Mouse (Mus musculus) forebrain, embryonic 16.5 days (tissue): ENCODE measurements around the gene Herc1. TPM values are rescaled to one million over a fixed set of nuclear protein-coding genes. Genes with fewer than 3 reads are reported as not detected.

ENCODE experiments used
- ATAC-seq: fragments of 200-750 bp; cut with Nextera tagmentation; 2 replicates; pipeline ENCODE4 v1.8.0; 2017; ENCODE audit warnings: mild to moderate bottlenecking, moderate library complexity
- H3K27ac ChIP-seq: fragments of 300-500 bp; sonication (generic); 2 replicates; pipeline ENCODE4 v1.5.1; 2014; ENCODE audit warnings: low read length, control low read depth
- H3K27me3 ChIP-seq: fragments of 300-500 bp; sonication (generic); replicated peaks from 2 replicates; pipeline ENCODE4 v1.6.1; 2014; ENCODE audit warnings: low read length; ENCODE audit not compliant: control insufficient read depth, insufficient read depth
- H3K36me3 ChIP-seq: fragments of 300-500 bp; sonication (generic); 2 replicates; pipeline ENCODE4 v1.6.1; 2014; ENCODE audit not compliant: control insufficient read depth, insufficient read depth
- H3K4me1 ChIP-seq: fragments of 300-500 bp; sonication (generic); replicated peaks from 2 replicates; pipeline ENCODE4 v1.6.1; 2014; ENCODE audit warnings: low read length; ENCODE audit not compliant: control insufficient read depth, insufficient read depth
- H3K4me2 ChIP-seq: fragments of 300-500 bp; sonication (generic); 2 replicates; pipeline ENCODE4 v1.6.1; 2014; ENCODE audit warnings: mild to moderate bottlenecking, low read length, control low read depth
- H3K4me3 ChIP-seq: fragments of 300-500 bp; sonication (generic); replicated peaks from 2 replicates; pipeline ENCODE4 v1.5.1; 2014; ENCODE audit warnings: mild to moderate bottlenecking, low read length, control low read depth
- H3K9ac ChIP-seq: fragments of 300-500 bp; sonication (generic); replicated peaks from 2 replicates; pipeline ENCODE4 v1.6.1; 2014; ENCODE audit warnings: low read depth, low read length, control low read depth
- H3K9me3 ChIP-seq: fragments of 300-500 bp; sonication (generic); 2 replicates; pipeline ENCODE4 v1.6.1; 2016; ENCODE audit warnings: low read length; ENCODE audit not compliant: control insufficient read depth
- WGBS: fragments of 180-500 bp; shearing (Covaris S2); extraction: QIAGEN DNeasy Blood & Tissue Kit; methylation state at CpG from one replicate; pipeline ENCODE4 v1.1.7; 2014; 5-methylcytosine and 5-hydroxymethylcytosine counted together
- polyA plus RNA-seq: library from polyadenylated mRNA; unstranded; fragments of >200 nt; fragmentation: Nextera tagmentation; extraction: Ambion mirVana; gene quantifications from 2 replicates; pipeline ENCODE4 v1.2.1, GENCODE M21; 2015

Gene Herc1
- polyA plus RNA-seq, 1 experiment from 2014 or later = 59.9 TPM

DNA sequence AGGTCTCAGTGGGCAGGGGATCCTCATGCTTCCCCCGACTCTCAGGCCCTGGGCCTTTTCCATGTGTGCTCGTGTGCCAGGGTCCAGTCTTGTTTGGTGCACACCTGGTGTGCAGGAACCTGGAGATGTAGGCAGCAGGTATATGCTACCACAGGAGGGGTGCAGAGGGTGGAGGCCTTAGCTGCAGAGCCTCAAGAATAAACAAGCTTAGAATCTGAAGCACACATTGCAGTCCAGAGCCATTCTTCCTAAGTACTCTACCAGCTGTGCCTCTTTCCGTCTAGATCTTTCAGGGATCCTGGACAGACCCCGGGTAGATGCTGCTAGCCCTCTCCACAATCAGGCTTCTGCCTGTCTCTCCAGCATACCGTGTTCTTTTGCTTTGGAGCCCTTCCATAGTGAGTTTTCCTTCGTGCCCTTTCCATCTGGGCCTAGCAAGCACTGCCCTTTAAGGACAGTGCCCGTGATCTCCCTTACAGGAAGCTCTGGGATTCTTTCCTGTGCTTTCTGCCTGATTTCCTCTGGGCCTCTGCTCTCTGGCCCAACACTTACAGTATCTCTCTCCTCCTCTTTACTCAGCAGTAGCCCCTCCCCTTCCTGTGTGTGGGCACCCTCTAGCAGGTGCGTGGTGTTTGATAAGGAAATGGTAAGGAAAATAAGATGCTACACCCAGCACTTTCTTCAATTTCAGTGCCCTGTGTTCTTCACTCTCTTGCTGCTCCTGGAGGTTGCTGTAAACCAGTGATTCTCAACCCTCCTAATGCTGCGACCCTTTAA is 155.1 kb downstream of the Herc1 start:
- 31% methylated on average over 9 of the region's 9 CpGs for WGBS
- Histone ChIP-seq H3K36me3 (peaks cover 37% of the 10 kb centered on the region), H3K27ac (peak overlapping the region; percentile 78), H3K27me3 (no peaks in the 10 kb centered on the region), H3K9me3 (no peaks in the 10 kb centered on the region), H3K4me3 (no peak overlapping the region), H3K9ac (no peak overlapping the region; the same call in 1 of the 2 replicates), H3K4me1 (peaks cover 20% of the 10 kb centered on the region), H3K4me2 (no peak overlapping the region)
- no peak for ATAC-seq

DNA sequence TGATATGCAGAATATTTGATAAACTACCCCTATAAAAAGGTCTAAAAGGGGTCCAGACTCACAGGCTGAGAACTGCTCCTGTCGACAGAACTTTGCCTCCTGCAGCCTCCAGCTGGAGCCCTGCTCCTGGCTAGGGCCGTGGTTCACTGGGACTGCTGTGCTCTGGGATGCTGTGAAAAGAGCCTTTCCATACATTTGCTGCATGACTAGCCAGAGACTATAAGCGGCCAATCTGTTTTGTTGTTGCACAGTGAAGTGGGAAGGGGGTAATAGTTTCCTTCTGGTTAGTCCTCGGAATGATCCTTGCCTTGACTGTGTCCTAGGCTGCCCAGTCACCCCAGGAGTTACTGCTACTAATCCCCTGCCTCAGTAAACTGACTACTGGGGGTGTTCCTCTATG is 155.8 kb downstream of the Herc1 start:
- Histone ChIP-seq H3K27ac (peak overlapping the region; percentile 78), H3K9ac (no peak overlapping the region), H3K4me1 (peaks cover 27% of the 10 kb centered on the region), H3K4me3 (no peak overlapping the region), H3K27me3 (no peaks in the 10 kb centered on the region), H3K9me3 (no peaks in the 10 kb centered on the region), H3K36me3 (peaks cover 35% of the 10 kb centered on the region), H3K4me2 (no peak overlapping the region)
- peak; percentile 81 for ATAC-seq
- WGBS = 4% methylated on average over 4 of the region's 4 CpGs

DNA sequence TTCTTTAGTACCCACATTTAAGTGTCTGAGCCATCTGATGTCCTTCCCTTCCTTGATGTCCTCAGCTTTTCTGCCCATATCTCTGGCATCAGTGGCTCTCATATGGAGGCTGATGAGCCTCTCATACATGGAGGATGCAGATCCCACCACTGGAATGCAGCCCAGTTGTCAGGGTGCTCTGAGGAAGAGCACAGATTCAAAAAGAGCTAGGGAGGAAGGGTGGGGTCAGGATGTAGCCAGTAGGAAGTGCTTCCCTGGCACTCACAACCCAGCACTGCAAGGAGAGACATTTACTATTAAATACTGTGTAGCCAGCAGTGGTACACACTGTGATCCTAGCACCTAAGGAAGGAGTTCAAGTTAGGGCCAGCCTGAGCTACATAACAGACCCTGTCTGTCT is 156.2 kb downstream of the Herc1 start:
- Histone ChIP-seq H3K4me3 (no peak overlapping the region), H3K9ac (no peak overlapping the region), H3K27ac (peak overlapping the region; percentile 78), H3K36me3 (peaks cover 31% of the 10 kb centered on the region), H3K4me1 (peaks cover 28% of the 10 kb centered on the region), H3K27me3 (no peaks in the 10 kb centered on the region), H3K9me3 (no peaks in the 10 kb centered on the region), H3K4me2 (no peak overlapping the region)
- ATAC-seq = no peak

DNA sequence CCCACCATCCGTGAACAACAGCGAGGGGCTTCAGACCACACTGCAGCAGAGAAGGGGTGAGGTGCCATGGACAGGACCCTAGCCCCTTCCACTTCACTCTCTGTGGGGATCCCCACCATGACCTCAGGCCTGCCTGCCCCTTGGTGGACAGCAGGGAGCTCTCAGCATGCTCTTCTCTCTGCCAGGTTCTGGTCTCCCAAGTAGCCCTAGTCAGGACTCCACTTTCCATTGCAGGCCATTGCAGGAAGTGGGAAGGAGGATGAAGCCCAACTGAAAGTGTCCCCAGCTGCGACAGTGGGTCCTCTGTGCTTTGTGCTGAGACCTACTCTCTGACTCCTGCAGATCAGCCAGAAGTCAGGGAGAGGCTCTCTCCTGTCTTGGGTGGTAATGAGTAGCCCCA is 157.4 kb downstream of the Herc1 start:
- H3K4me1 ChIP-seq = peaks cover 30% of the 10 kb centered on the region
- no peaks in the 10 kb centered on the region for H3K9me3 ChIP-seq
- H3K4me2 ChIP-seq = no peak overlapping the region
- peaks cover 22% of the 10 kb centered on the region for H3K36me3 ChIP-seq
- H3K9ac ChIP-seq = no peak overlapping the region
- H3K27me3 ChIP-seq = no peaks in the 10 kb centered on the region
- no peak overlapping the region for H3K4me3 ChIP-seq
- 86% methylated on average over 3 of the region's 3 CpGs for WGBS
- H3K27ac ChIP-seq = no peak overlapping the region
- no peak for ATAC-seq

DNA sequence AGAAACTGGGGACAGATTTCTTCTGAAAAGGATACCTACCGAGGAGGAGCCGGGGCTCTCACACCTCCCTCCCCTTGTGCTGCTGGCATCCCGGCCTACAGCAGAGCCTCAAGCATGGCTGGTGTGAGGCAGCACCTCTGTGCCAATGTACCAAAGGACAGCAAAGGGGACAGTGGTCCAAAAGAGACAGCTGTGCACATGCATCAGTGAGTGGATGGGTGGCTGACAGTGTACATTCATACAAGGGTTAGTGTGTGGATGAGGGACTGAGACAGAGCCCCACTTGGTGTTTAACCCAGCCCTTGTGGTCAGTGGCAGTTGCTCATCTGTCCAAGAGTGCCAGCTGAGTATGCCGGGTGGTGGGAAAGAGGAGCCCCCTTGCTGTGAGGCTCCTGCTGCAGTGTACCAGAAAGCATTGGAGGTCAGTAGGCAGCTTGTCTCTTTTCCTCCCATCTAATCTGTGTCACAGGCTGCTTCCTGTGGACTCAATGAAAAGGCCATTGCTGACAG is 158.7 kb downstream of the Herc1 start:
- no peak for ATAC-seq
- H3K36me3 ChIP-seq = peaks cover 22% of the 10 kb centered on the region
- 67% methylated on average over 4 of the region's 4 CpGs for WGBS

DNA sequence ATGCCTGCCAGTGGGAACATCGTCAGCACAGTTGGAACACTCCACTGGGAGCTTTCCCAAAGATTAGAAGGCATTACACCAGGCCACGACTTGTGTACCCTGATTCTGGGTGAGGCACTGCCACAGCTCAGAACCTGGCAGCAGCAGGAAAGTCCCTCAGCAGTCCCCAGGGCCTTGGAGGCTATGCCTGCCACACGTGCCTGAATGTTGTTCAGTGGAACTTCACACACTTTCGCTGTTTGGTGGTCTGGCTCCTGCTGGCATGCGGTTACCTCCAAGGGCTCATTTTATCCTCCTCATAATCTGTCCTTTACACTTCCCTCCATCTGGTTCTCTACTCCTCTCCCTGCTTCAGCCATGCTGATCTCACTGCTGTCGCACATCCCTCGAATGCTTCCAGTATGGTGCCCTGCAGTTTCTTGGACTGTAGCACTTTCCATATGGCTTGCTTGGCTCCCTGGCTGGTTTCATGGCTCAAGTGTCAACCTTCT is 160.1 kb downstream of the Herc1 start:
- H3K27me3 ChIP-seq = no peaks in the 10 kb centered on the region
- no peaks in the 10 kb centered on the region for H3K9me3 ChIP-seq
- no peak for ATAC-seq
- peak overlapping the region; percentile 95 for H3K4me2 ChIP-seq
- H3K4me3 ChIP-seq = no peak overlapping the region
- H3K9ac ChIP-seq = no peak overlapping the region
- H3K36me3 ChIP-seq = peaks cover 16% of the 10 kb centered on the region
- 41% methylated on average over 7 of the region's 7 CpGs for WGBS
- H3K27ac ChIP-seq = peak overlapping the region; percentile 98
- peaks cover 23% of the 10 kb centered on the region for H3K4me1 ChIP-seq

More for the DNA sequence above, 158.7 kb downstream of the Herc1 start:
- Histone ChIP-seq H3K4me1 (peaks cover 30% of the 10 kb centered on the region), H3K27me3 (no peaks in the 10 kb centered on the region), H3K4me3 (no peak overlapping the region), H3K9ac (no peak overlapping the region), H3K9me3 (no peaks in the 10 kb centered on the region), H3K4me2 (no peak overlapping the region), H3K27ac (peak overlapping the region; percentile 0; the same call in 1 of the 2 replicates)

DNA sequence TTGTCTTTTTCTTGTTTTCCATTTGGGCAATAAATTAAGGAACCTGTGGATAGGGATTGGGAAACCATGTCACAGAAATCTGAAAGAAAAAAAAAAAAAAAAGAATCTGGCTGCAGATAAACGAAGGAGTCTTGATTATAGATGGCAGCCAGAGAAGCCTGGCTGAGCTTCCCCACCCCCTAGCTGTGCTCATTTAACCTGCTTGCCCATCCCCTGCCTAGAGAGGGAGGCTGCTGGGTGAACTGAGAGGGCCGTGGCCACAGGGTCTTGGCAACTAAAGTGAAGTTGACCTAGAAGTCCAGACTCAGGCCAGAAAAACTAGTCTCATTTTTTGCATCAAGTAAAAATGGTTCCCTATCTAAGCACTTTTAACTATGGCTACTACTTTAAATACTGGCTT is 160.7 kb downstream of the Herc1 start:
- 0% methylated on average over 2 of the region's 2 CpGs for WGBS
- Histone ChIP-seq H3K9ac (peak overlapping the region; percentile 87), H3K4me3 (peak overlapping the region; percentile 71), H3K9me3 (no peaks in the 10 kb centered on the region), H3K4me2 (peak overlapping the region; percentile 95), H3K4me1 (peaks cover 21% of the 10 kb centered on the region), H3K27me3 (no peaks in the 10 kb centered on the region), H3K36me3 (peaks cover 18% of the 10 kb centered on the region), H3K27ac (peak overlapping the region; percentile 98)
- ATAC-seq = no peak

DNA sequence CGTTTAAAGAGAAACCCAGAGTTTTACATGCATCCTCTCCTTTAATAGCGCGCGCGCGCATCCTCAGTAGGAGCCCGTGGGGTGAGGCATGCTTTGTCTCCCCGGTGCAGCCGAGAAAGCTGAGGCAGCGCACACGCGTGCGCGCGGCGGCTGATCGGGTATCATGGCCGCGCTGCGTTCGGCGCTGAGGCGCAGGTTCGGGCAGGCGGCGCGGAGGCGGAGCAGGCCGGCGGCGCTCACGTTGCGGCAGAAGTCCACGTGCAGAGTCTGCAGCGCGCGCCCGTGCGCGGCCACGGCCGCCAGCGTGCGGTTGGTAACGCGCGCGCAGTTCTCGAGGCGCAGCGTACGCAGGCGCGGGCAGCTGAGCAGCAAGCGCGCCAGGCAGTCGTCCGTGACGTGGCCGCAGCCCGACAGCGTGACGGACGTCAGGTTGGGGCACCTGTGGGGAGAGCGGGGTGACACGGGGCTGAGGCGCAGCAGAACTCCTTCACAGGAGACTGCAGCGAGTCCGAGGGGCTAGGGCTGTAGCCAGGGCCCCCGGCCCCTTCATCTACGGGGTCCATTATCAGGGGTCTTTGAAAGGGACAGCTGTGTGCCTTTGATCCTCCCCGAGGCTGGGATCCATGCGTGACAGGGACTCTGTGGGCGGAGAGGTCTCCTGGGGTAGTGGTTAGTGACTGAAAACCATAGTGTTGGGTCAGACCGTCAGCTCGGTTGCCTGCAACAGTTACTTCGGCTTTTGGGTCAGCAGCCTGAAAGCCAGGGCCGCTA is 161.5 kb downstream of the Herc1 start:
- H3K4me2 ChIP-seq = peak overlapping the region; percentile 95
- H3K9ac ChIP-seq = peak overlapping the region; percentile 87
- H3K27ac ChIP-seq = peak overlapping the region; percentile 98
- H3K9me3 ChIP-seq = no peaks in the 10 kb centered on the region
- peak overlapping the region; percentile 71 for H3K4me3 ChIP-seq
- H3K27me3 ChIP-seq = no peaks in the 10 kb centered on the region
- peak; percentile 93 for ATAC-seq
- peaks cover 15% of the 10 kb centered on the region for H3K4me1 ChIP-seq
- H3K36me3 ChIP-seq = peaks cover 25% of the 10 kb centered on the region
- under 1% methylated on average over 78 of the region's 78 CpGs for WGBS

DNA sequence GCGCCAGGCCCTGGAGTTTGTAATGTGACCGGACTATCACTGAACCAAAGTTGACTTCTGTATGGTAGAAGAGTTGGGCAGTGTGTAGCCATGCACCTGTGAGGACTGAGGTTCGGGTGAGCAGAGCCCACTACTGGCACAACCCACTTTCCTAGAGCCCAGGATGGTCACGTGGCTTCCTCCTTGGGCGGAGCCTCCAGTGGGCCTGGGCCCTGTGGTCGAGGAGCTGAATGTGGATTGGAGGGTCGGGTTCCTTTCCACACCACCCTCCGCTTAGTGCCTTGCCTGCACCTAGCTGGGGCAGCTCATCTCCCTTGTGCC is 162.1 kb downstream of the Herc1 start:
- Histone ChIP-seq H3K4me3 (peak overlapping the region; percentile 71), H3K4me2 (peak overlapping the region; percentile 95), H3K36me3 (peaks cover 31% of the 10 kb centered on the region), H3K9ac (peak overlapping the region; percentile 87), H3K27ac (peak overlapping the region; percentile 98), H3K27me3 (no peaks in the 10 kb centered on the region), H3K9me3 (no peaks in the 10 kb centered on the region), H3K4me1 (peaks cover 15% of the 10 kb centered on the region)
- peak; percentile 76 for ATAC-seq
- 0% methylated on average over 8 of the region's 8 CpGs for WGBS
